Mouse (Mus musculus): ENCODE measurements around the gene Fam110c. TPM values are rescaled to one million over a fixed set of nuclear protein-coding genes. Genes with fewer than 3 reads are reported as not detected.
"Not testable (repeated sequence)": the region's sequence is repeated elsewhere in the genome, so short reads cannot be mapped to it uniquely, and the experiment has no call there.

Gene Fam110c
- total and polyA plus RNA-seq, 3 experiments: 0.16 to 1.9 TPM; not detected in 1

GRCm38 (mm10) chr12:31071222-31071621 is 2.4 kb upstream of the Fam110c start:
- H3K27me3 ChIP-seq (ENCODE audit: insufficient read depth, low read length): no peaks in the 10 kb centered on the region; the same call in 1 of the 2 replicates
- H3K36me3 ChIP-seq (replicated peaks): no peaks in the 10 kb centered on the region
- no peak for ATAC-seq (ENCODE audit: extremely low read depth, insufficient number of reproducible peaks, low FRiP score, poor library complexity, severe bottlenecking)
- no peak overlapping the region for H3K4me3 ChIP-seq (ENCODE audit: low read depth, low read length)
- H3K4me1 ChIP-seq (ENCODE audit: insufficient read depth, low read depth, low read length): no peaks in the 10 kb centered on the region
- H3K9me3 ChIP-seq (replicated peaks): peaks cover 11% of the 10 kb centered on the region
- TF ChIP-seq GATA2 (IDR thresholded peaks at IDR 0.05; ENCODE audit: borderline replicate concordance, low read depth, low read length) (no peak), CTCF (IDR thresholded peaks at IDR 0.05; ENCODE audit: low read depth, low read length) (no peak), TAL1 (conservative IDR thresholded peaks at IDR 0.05; ENCODE audit: low read depth, low read length) (no peak), POLR2AphosphoS5 (IDR thresholded peaks at IDR 0.05; ENCODE audit: insufficient replicate concordance, low read depth, low read length) (no peak), GATA1 (IDR thresholded peaks at IDR 0.05; ENCODE audit: borderline replicate concordance, low read length) (no peak)
- no peak for DNase-seq (ENCODE audit: low spot score)

GRCm38 (mm10) chr12:31074355-31074786 is 710 bp downstream of the Fam110c start:
- not testable (repeated sequence) for DNase-seq (ENCODE audit: low spot score); H3K36me3 ChIP-seq (replicated peaks); ATAC-seq (ENCODE audit: extremely low read depth, insufficient number of reproducible peaks, low FRiP score, poor library complexity, severe bottlenecking); H3K27me3 ChIP-seq (ENCODE audit: insufficient read depth, low read length); H3K4me3 ChIP-seq (ENCODE audit: low read depth, low read length); H3K4me1 ChIP-seq (ENCODE audit: insufficient read depth, low read depth, low read length)
- peaks cover 11% of the 10 kb centered on the region for H3K9me3 ChIP-seq (replicated peaks)

- H3K27me3 ChIP-seq (ENCODE audit: insufficient read depth, low read length): no peaks in the 10 kb centered on the region; the same call in 1 of the 2 replicates
- TF ChIP-seq POLR2AphosphoS5 (IDR thresholded peaks at IDR 0.05; ENCODE audit: insufficient replicate concordance, low read depth, low read length): no peak
- no peak for TF ChIP-seq GATA1 (IDR thresholded peaks at IDR 0.05; ENCODE audit: borderline replicate concordance, low read length)
- no peak for TF ChIP-seq GATA2 (IDR thresholded peaks at IDR 0.05; ENCODE audit: borderline replicate concordance, low read depth, low read length)
- TF ChIP-seq TAL1 (conservative IDR thresholded peaks at IDR 0.05; ENCODE audit: low read depth, low read length): no peak
- no peak for TF ChIP-seq CTCF (IDR thresholded peaks at IDR 0.05; ENCODE audit: low read depth, low read length)
- DNase-seq (ENCODE audit: low spot score) (no peak), ATAC-seq (ENCODE audit: extremely low read depth, insufficient number of reproducible peaks, low FRiP score, poor library complexity, severe bottlenecking) (no peak)
- H3K9me3 ChIP-seq (replicated peaks): peaks cover 11% of the 10 kb centered on the region
- no peak overlapping the region for H3K4me3 ChIP-seq (ENCODE audit: low read depth, low read length)
- no peaks in the 10 kb centered on the region for H3K4me1 ChIP-seq (ENCODE audit: insufficient read depth, low read depth, low read length)
- no peaks in the 10 kb centered on the region for H3K36me3 ChIP-seq (replicated peaks)
Measured at GRCm38 (mm10) chr12:31074839-31075538, 1.3 kb downstream of the Fam110c start.

GRCm38 (mm10) chr12:31077020-31077419 is 3.4 kb downstream of the Fam110c start:
- ATAC-seq (ENCODE audit: extremely low read depth, insufficient number of reproducible peaks, low FRiP score, poor library complexity, severe bottlenecking): no peak
- no peaks in the 10 kb centered on the region for H3K4me1 ChIP-seq (ENCODE audit: insufficient read depth, low read depth, low read length)
- TF ChIP-seq CTCF (IDR thresholded peaks at IDR 0.05; ENCODE audit: low read depth, low read length): no peak
- no peak for TF ChIP-seq TAL1 (conservative IDR thresholded peaks at IDR 0.05; ENCODE audit: low read depth, low read length)
- no peak for TF ChIP-seq POLR2AphosphoS5 (IDR thresholded peaks at IDR 0.05; ENCODE audit: insufficient replicate concordance, low read depth, low read length)
- no peak for TF ChIP-seq GATA2 (IDR thresholded peaks at IDR 0.05; ENCODE audit: borderline replicate concordance, low read depth, low read length)
- no peak for TF ChIP-seq GATA1 (IDR thresholded peaks at IDR 0.05; ENCODE audit: borderline replicate concordance, low read length)

GRCm38 (mm10) chr12:31078030-31078429 is 4.4 kb downstream of the Fam110c start:
- Histone ChIP-seq H3K4me3 (ENCODE audit: low read depth, low read length) (no peak overlapping the region), H3K9me3 (replicated peaks) (peaks cover 11% of the 10 kb centered on the region), H3K4me1 (ENCODE audit: insufficient read depth, low read depth, low read length) (no peaks in the 10 kb centered on the region), H3K36me3 (replicated peaks) (no peaks in the 10 kb centered on the region), H3K27me3 (ENCODE audit: insufficient read depth, low read length) (no peaks in the 10 kb centered on the region; the same call in 1 of the 2 replicates)
- TF ChIP-seq POLR2AphosphoS5 (IDR thresholded peaks at IDR 0.05; ENCODE audit: insufficient replicate concordance, low read depth, low read length): no peak
- ATAC-seq (ENCODE audit: extremely low read depth, insufficient number of reproducible peaks, low FRiP score, poor library complexity, severe bottlenecking): no peak
- DNase-seq (ENCODE audit: low spot score): no peak

More at GRCm38 (mm10) chr12:31077020-31077419, 3.4 kb downstream of the Fam110c start:
- Histone ChIP-seq H3K4me3 (ENCODE audit: low read depth, low read length) (no peak overlapping the region), H3K9me3 (replicated peaks) (peaks cover 11% of the 10 kb centered on the region), H3K27me3 (ENCODE audit: insufficient read depth, low read length) (no peaks in the 10 kb centered on the region; the same call in 1 of the 2 replicates), H3K36me3 (replicated peaks) (no peaks in the 10 kb centered on the region)
- DNase-seq (ENCODE audit: low spot score): no peak

GRCm38 (mm10) chr12:31080352-31080751 is 6.7 kb downstream of the Fam110c start:
- no peak for TF ChIP-seq CTCF (IDR thresholded peaks at IDR 0.05; ENCODE audit: low read depth, low read length)
- no peak for TF ChIP-seq GATA1 (IDR thresholded peaks at IDR 0.05; ENCODE audit: borderline replicate concordance, low read length)
- no peak for TF ChIP-seq GATA2 (IDR thresholded peaks at IDR 0.05; ENCODE audit: borderline replicate concordance, low read depth, low read length)
- no peak for TF ChIP-seq POLR2AphosphoS5 (IDR thresholded peaks at IDR 0.05; ENCODE audit: insufficient replicate concordance, low read depth, low read length)
- TF ChIP-seq TAL1 (conservative IDR thresholded peaks at IDR 0.05; ENCODE audit: low read depth, low read length): no peak
- no peaks in the 10 kb centered on the region for H3K9me3 ChIP-seq (replicated peaks)
- no peaks in the 10 kb centered on the region for H3K27me3 ChIP-seq (ENCODE audit: insufficient read depth, low read length)
- DNase-seq (ENCODE audit: low spot score) (no peak), ATAC-seq (ENCODE audit: extremely low read depth, insufficient number of reproducible peaks, low FRiP score, poor library complexity, severe bottlenecking) (no peak)
- H3K4me3 ChIP-seq (ENCODE audit: low read depth, low read length): no peak overlapping the region
- no peaks in the 10 kb centered on the region for H3K4me1 ChIP-seq (ENCODE audit: insufficient read depth, low read depth, low read length)
- no peaks in the 10 kb centered on the region for H3K36me3 ChIP-seq (replicated peaks)
